Mouse (Mus musculus): ENCODE measurements at regions not wholly inside any gene's neighbourhood (a gene's known extent, or its start where the extent isn't known, plus 50 kb on each side); places are given as distances from the start of the nearest gene placed in this dataset.

DNA sequence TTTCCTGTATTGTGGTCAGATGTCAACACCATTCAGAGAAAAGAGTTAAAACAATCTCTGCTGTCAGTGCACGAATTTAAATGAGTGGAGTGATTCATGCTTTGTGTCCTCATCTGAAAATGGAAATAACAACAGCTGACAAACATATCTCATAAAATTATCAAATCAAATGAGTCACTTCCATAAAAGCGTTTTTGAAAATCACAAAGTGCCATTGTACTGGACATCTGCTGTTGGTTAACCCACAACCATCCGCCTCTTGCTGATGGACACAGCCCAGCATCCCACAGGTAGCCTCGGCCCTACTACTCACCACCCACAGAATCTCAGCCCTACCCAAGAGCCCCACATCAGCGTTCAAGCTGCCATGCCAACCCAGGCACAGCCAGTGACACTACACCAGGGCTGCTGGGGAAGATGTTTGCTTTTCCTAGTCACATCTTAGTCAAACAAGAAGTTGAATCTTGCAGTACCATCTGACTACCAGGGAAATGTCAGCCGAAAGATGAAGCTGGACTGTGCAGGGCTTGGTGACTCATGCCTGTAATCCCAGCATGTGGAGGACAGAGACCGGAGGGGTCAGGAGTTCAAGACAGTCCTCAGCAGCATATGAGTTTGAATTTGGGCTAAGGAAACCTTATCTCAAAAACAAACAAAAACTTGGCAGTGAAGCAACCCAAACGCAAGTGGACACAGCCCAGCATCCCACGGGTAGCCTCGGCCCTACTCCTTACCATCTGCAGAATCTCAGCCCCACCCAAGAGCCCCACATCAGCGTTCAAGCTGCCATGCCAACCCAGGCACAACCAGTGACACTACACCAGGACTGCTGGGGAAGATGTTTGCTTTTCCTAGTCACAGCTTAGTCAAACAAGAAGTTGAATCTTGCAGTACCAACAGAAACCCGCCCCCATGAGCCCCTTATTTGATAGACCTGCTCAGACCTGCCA is 131.9 kb upstream of the Noct start:
- no peak for TF ChIP-seq POLR2A (IDR thresholded peaks at IDR 0.05; ENCODE audit: borderline replicate concordance, low read depth, low read length)
- no peaks in the 10 kb centered on the region for H3K4me1 ChIP-seq (ENCODE audit: control insufficient read depth, insufficient read depth, low read length)
- no peak overlapping the region for H3K27ac ChIP-seq (ENCODE audit: insufficient read depth, low read depth, low read length)
- no peak overlapping the region for H3K4me3 ChIP-seq (ENCODE audit: insufficient read depth, low read length)

DNA sequence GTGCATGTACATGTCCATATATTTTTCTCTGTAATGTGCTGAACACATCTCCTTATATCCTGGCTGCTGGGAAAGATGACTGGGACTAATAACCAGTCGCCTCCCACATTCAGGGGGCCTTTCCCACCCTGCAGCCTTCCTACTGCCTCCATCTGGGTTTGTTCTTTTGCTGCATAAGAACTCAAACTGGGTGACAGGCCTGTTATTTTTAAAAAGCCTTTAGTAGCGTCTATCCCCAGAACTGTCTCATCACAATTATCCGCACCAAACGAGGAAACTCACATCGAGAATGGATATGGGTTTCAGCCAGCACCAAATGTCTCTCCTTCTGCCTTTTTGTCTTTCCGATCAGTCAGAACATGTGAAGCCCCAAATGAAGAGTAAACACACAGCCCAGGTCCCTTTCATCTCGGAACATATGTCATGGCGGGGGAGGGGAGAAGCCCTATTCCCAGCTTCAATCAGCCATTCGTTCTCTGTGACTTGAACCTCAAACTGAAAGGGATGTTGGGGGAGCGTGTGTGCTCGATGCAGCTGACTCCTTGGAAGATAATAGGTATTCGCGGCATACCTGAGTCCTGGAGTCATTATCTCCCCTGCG is 128.3 kb upstream of the Noct start:
- H3K27ac ChIP-seq (ENCODE audit: insufficient read depth, low read depth, low read length): no peak overlapping the region
- TF ChIP-seq CTCF (IDR thresholded peaks at IDR 0.05; ENCODE audit: low read depth, low read length): no peak
- TF ChIP-seq POLR2A (IDR thresholded peaks at IDR 0.05; ENCODE audit: borderline replicate concordance, low read depth, low read length): no peak
- no peak overlapping the region for H3K4me3 ChIP-seq (ENCODE audit: insufficient read depth, low read length)
- H3K4me1 ChIP-seq (ENCODE audit: control insufficient read depth, insufficient read depth, low read length): no peaks in the 10 kb centered on the region

DNA sequence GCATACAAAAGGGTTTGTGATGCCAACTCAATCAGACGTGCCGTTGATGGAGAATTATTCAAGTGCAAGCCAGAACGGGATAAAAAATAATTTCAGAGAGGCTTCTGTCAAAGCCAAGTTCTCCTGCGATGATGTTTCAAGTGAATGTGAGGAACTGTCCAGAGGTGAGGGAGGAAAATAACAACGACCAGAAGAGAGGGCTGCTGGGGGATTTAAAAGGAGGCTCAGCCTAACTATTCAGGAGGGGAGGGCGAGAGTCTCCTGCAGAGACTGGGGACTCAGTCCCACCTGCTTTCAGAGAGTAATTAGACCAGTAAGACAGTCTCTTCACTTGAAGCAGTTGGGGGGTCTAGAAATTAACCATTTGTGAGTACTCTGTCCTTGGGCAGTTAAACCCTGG is 127.7 kb upstream of the Noct start:
- TF ChIP-seq CTCF (IDR thresholded peaks at IDR 0.05; ENCODE audit: low read depth, low read length): no peak
- TF ChIP-seq POLR2A (IDR thresholded peaks at IDR 0.05; ENCODE audit: borderline replicate concordance, low read depth, low read length): no peak

DNA sequence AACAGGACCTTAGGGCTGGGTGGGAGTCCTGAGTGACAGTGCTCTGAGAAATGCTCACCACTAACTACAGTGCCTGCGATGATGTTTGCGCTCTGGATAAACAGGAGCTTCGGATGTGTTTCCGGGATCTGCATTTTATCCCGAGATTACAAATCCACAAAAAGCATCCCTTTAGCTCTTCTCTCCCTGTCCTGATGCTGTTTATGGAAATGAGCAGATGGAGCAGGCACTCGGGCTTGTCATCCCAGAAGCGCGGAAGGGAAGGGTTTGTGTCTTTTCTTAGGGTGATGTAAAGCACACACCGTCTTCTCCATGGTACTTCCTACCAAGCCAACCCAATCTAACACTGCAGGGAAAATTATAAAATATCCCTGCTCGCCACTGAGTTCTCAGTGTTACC is 126.9 kb upstream of the Noct start:
- no peak overlapping the region for H3K27ac ChIP-seq (ENCODE audit: insufficient read depth, low read depth, low read length)
- TF ChIP-seq POLR2A (IDR thresholded peaks at IDR 0.05; ENCODE audit: borderline replicate concordance, low read depth, low read length) (no peak), CTCF (IDR thresholded peaks at IDR 0.05; ENCODE audit: low read depth, low read length) (no peak)
- H3K4me1 ChIP-seq (ENCODE audit: control insufficient read depth, insufficient read depth, low read length): no peaks in the 10 kb centered on the region
- no peak overlapping the region for H3K4me3 ChIP-seq (ENCODE audit: insufficient read depth, low read length)

More for the DNA sequence above, 127.7 kb upstream of the Noct start:
- no peak overlapping the region for H3K27ac ChIP-seq (ENCODE audit: insufficient read depth, low read depth, low read length)
- H3K4me3 ChIP-seq (ENCODE audit: insufficient read depth, low read length): no peak overlapping the region
- H3K4me1 ChIP-seq (ENCODE audit: control insufficient read depth, insufficient read depth, low read length): no peaks in the 10 kb centered on the region

DNA sequence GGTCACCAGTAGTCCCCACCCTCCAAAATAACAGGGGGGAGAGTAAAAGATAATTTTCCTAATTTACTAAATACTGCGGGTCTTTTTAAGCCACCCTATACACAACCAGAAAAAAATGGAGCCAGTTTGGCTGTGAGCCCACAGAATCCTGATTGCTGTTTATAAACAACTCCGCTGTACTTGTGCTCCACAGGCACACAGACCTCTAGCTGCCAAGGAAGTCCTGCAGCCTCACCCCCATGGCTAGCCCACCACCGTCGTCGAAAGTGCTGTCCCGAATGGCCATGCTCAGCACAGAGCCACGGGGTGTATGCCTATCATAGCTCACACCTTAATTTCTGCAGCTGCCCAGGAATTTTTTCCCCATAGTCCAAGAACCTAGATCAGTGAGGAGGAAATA is 124.3 kb upstream of the Noct start:
- no peak for TF ChIP-seq CTCF (IDR thresholded peaks at IDR 0.05; ENCODE audit: low read depth, low read length)
- TF ChIP-seq POLR2A (IDR thresholded peaks at IDR 0.05; ENCODE audit: borderline replicate concordance, low read depth, low read length): no peak
- Histone ChIP-seq H3K4me3 (ENCODE audit: insufficient read depth, low read length) (no peak overlapping the region), H3K27ac (ENCODE audit: insufficient read depth, low read depth, low read length) (no peak overlapping the region), H3K4me1 (ENCODE audit: control insufficient read depth, insufficient read depth, low read length) (no peaks in the 10 kb centered on the region)

DNA sequence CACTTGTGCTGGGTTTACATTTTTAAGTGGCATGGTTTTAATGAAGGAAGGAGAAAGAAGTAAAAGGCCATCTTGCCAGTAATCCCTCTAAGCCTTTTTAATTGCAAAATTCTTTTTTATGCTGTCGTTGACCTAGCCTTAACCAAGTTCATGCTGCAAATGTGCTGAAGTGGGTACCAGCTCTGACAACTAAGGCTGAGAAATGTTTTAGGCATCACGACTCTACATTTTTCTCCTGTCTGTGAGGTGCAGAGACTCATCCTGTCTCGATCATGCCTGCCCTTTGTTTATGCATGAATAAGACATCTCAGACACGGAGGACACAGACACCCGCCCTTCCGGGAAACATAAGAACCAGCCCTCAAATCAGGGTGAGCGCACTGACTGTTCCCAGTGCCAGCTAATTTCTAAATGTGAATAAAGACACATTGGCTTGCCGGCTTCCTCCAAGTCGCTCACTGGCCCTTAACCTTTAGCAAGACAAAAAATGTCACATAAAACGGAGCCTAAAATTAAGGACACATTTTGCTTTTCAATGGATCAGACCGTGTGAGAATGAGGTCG is 115.5 kb upstream of the Noct start:
- Histone ChIP-seq H3K27ac (ENCODE audit: insufficient read depth, low read depth, low read length) (no peak overlapping the region), H3K4me1 (ENCODE audit: control insufficient read depth, insufficient read depth, low read length) (no peaks in the 10 kb centered on the region)
- TF ChIP-seq CTCF (IDR thresholded peaks at IDR 0.05; ENCODE audit: low read depth, low read length): no peak

DNA sequence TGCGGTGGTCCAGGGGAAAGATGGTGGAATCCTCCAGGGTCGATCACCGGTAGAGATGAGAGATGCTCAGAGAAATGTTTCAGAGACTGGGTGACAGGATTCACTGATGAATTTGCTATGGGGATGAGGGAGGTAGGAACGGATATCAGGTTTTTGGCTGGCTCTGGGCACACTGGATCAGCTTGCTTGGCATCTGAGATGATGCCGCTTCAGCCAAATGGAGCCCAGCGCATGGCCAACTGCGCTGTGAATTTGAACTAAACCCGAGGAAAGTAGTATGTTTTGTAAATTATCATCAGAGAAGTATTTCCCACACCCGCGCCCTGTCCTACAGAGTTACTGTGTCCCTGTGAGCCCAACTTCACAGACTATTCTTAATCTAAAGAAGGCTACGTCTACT is 113.0 kb upstream of the Noct start:
- H3K27ac ChIP-seq (ENCODE audit: insufficient read depth, low read depth, low read length): no peak overlapping the region
- H3K4me1 ChIP-seq (ENCODE audit: control insufficient read depth, insufficient read depth, low read length): no peaks in the 10 kb centered on the region
- no peak for TF ChIP-seq CTCF (IDR thresholded peaks at IDR 0.05; ENCODE audit: low read depth, low read length)
- TF ChIP-seq POLR2A (IDR thresholded peaks at IDR 0.05; ENCODE audit: borderline replicate concordance, low read depth, low read length): no peak
- H3K4me3 ChIP-seq (ENCODE audit: insufficient read depth, low read length): no peak overlapping the region

More for the DNA sequence above, 115.5 kb upstream of the Noct start:
- H3K4me3 ChIP-seq (ENCODE audit: insufficient read depth, low read length): no peak overlapping the region

DNA sequence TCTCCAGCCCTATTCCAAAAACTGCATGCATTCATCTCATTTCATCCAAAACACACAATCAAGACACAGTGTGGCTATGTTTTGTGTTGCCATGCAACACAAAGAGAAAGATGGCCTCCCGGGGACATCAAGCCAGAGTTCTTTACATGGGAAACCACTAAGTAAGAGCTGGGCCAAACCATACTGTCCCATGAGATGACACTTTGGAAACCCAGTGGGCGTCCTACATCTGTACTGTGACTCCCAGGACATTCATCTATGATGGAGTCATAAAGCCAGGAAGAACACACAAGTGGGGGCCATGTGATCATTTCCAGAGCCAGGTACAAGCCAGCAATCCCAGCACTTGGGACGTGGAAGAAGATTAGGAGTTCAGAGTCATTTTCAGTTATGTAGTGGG is 111.9 kb upstream of the Noct start:
- Histone ChIP-seq H3K4me1 (ENCODE audit: control insufficient read depth, insufficient read depth, low read length) (no peaks in the 10 kb centered on the region), H3K4me3 (ENCODE audit: insufficient read depth, low read length) (no peak overlapping the region), H3K27ac (ENCODE audit: insufficient read depth, low read depth, low read length) (no peak overlapping the region)
- TF ChIP-seq POLR2A (IDR thresholded peaks at IDR 0.05; ENCODE audit: borderline replicate concordance, low read depth, low read length) (no peak), CTCF (IDR thresholded peaks at IDR 0.05; ENCODE audit: low read depth, low read length) (no peak)

DNA sequence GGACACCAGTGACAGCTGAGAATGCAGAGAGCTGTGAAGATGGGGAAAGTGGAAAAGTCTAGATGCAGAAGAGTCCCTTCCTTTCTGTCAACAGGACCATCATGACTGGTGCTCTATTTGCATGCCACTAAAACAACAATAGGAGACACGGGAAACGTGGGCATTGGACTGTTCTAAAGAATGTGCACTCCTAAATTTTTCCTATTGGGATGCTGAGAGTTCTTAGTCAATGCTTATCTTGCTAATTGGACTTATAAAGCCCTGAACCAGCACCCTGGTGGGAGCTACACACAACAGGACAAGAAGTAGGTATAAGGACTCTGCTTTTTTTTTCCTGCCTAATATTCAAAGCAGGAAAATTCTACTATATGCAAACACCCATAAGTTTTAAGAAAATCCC is 108.3 kb upstream of the Noct start:
- H3K4me3 ChIP-seq (ENCODE audit: insufficient read depth, low read length): no peak overlapping the region
- H3K27ac ChIP-seq (ENCODE audit: insufficient read depth, low read depth, low read length): no peak overlapping the region
- no peaks in the 10 kb centered on the region for H3K4me1 ChIP-seq (ENCODE audit: control insufficient read depth, insufficient read depth, low read length)
- TF ChIP-seq POLR2A (IDR thresholded peaks at IDR 0.05; ENCODE audit: borderline replicate concordance, low read depth, low read length) (no peak), CTCF (IDR thresholded peaks at IDR 0.05; ENCODE audit: low read depth, low read length) (no peak)

DNA sequence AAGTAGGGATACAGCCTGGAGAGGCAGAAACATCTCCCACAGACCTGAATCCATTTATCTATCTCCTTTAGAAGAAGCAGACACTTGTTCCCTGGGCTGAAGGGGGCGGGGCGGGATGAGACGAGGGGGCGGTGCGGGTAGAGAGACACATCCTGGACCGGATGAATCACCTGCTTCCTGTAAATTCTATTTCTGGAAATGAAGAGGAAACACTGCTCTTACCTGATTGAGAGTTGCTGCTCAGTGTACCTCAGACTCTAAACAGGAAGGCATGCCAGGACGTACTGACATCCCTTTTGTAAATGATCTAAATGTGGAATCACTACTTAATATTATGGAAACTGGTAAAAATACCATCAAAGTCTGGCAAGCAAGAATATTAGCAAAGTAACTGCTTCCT is 105.5 kb upstream of the Noct start:
- Histone ChIP-seq H3K4me3 (ENCODE audit: insufficient read depth, low read length) (no peak overlapping the region), H3K27ac (ENCODE audit: insufficient read depth, low read depth, low read length) (no peak overlapping the region), H3K4me1 (ENCODE audit: control insufficient read depth, insufficient read depth, low read length) (no peaks in the 10 kb centered on the region)
- TF ChIP-seq CTCF (IDR thresholded peaks at IDR 0.05; ENCODE audit: low read depth, low read length): no peak
- TF ChIP-seq POLR2A (IDR thresholded peaks at IDR 0.05; ENCODE audit: borderline replicate concordance, low read depth, low read length): no peak

Data from bone marrow macrophage, adult 2 months (primary cell).